Comparison of ENCODE assay signal across 13 mouse cellular contexts in the genomic region with DNA sequence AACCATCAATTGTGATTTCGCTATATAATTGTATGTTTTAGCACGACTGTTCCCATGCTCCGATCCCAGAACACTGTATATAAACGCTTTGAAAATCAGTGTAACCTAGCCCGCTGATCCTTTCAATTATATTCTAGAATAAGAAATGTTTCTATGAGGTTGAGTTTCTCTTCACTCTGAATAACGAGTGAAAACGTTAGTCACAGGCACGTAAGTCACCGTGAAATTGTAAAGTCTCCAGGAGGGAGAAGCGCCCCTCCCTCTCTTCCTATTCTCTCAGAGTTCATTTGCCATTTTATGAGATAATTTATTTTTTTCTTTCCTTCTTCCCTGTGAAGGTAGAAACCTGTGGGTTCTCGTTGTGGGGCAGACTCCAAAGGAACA.
"Had no signal": no experiment of that assay in that cellular context is flagged by ENCODE, and none has a peak within 500 bp of the region (broad histone marks: within the 10 kb centered on the region; RNA-seq: fewer than 3 reads in every experiment).

No protein-coding gene starts in this region.

- H3K27ac ChIP-seq: kidney, postnatal 0 days; layer of hippocampus, adult 2 months; liver, embryonic 15.5 days; midbrain, embryonic 13.5 days; neural tube, embryonic 15.5 days had no signal

- H3K9me3 ChIP-seq: liver, embryonic 15.5 days; midbrain, embryonic 13.5 days; neural tube, embryonic 15.5 days had no signal

- H3K9ac ChIP-seq: liver, embryonic 15.5 days; midbrain, embryonic 13.5 days; neural tube, embryonic 15.5 days had no signal

- H3K4me1 ChIP-seq: midbrain, embryonic 13.5 days had no signal

- H3K27me3 ChIP-seq: liver, embryonic 15.5 days; midbrain, embryonic 13.5 days; neural tube, embryonic 15.5 days had no signal

- H3K36me3 ChIP-seq: liver, embryonic 15.5 days; midbrain, embryonic 13.5 days; neural tube, embryonic 15.5 days had no signal

- ATAC-seq: intestine, postnatal 0 days; lung, postnatal 0 days; midbrain, embryonic 13.5 days had no signal

- H3K4me3 ChIP-seq: layer of hippocampus, adult 2 months; liver, embryonic 15.5 days; midbrain, embryonic 13.5 days; neural tube, embryonic 15.5 days had no signal

- H3K4me2 ChIP-seq: liver, embryonic 15.5 days; midbrain, embryonic 13.5 days; neural tube, embryonic 15.5 days had no signal

- DNase-seq: kidney, adult 9 months; kidney, postnatal 4 days; left cerebral cortex, postnatal 4 days; lung, adult 2 months; lung, postnatal 36 days; right cerebral cortex, postnatal 4 days had no signal
